Mouse (Mus musculus): ENCODE measurements around the gene Cabp2.

Cabp2 gene

DNA sequence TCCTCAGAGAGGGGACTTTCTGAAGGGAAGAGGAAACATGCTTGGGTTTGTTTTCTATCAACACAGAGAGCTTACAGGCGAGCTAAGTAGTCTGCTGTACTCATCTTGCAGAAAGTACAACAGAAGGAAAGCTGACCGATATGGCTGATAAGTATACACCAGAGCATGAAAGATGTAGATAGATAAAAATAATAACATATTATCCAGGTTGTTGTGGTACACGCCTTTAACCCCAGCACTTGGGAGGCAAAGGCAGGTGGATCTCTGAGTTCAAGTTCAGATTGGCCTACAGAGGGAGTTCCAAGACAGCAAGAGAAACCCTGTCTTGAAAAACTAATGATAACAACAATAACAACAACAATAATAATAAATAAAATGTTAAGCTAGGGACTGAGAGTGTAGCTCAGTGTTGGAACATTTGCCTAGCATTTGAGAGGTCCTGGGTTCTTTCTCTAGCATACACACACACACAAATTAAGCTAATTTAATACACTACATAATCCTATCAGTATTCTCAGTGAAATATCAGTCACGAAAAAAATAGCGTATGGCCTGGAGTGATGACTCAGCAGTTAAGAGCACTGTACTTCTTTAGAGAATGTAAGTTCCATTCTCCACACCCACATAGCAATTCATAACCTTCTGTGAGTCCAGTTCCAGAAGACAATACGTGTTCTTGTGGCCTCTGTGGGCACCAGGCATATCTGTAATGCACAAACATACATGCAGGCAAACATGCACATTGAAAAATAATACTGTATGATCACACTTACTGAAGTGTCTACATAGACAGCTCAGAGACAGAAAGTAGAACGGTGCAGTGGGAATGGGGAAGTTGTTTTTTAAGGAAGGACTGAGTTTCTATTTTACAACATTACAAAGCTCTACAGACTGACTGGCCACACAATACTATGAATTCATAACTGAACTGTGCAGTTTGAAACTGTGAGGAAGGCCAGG lies 41.3 kb downstream of the Cabp2 start:
- peak; percentile 85 for DNase-seq (ENCODE audit: low read depth, low spot score)

DNA sequence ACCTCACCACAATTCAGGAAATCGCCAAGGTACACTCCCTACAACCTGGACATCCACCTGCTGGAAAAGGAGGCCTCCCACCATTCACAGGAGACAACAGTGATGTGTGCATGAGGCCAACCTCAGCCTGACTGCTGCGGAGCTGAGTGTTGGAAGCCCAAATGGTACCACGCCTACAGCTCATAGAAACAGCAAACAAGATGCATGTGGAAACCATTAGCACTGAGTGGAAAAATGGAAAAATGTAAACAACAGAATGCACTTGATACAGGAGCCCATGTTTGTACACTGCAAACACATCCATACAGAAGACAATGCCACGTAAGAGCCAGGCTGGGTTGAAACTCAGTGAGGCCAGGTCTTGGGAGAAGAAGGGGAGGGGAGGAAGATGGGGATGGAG lies 43.1 kb downstream of the Cabp2 start:
- DNase-seq (ENCODE audit: low read depth, low spot score) = no peak

DNA sequence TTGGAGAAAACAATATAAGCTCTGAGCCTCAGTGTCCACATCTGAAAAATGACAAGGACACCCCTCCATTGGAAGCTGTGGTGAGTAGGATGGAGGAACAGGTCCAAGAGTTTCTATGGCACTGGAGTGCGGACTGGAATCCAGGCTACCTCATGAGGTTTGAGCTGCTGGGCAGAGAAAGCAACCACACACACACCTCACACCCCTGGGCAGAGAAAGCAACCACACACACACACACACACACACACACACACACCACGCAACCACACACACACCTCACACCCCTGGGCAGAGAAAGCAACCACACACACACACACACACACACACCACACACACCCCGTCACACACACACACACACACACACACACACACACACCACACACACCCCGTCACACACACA lies 43.9 kb downstream of the Cabp2 start:
- DNase-seq (ENCODE audit: low read depth, low spot score) = peak; percentile 39

DNA sequence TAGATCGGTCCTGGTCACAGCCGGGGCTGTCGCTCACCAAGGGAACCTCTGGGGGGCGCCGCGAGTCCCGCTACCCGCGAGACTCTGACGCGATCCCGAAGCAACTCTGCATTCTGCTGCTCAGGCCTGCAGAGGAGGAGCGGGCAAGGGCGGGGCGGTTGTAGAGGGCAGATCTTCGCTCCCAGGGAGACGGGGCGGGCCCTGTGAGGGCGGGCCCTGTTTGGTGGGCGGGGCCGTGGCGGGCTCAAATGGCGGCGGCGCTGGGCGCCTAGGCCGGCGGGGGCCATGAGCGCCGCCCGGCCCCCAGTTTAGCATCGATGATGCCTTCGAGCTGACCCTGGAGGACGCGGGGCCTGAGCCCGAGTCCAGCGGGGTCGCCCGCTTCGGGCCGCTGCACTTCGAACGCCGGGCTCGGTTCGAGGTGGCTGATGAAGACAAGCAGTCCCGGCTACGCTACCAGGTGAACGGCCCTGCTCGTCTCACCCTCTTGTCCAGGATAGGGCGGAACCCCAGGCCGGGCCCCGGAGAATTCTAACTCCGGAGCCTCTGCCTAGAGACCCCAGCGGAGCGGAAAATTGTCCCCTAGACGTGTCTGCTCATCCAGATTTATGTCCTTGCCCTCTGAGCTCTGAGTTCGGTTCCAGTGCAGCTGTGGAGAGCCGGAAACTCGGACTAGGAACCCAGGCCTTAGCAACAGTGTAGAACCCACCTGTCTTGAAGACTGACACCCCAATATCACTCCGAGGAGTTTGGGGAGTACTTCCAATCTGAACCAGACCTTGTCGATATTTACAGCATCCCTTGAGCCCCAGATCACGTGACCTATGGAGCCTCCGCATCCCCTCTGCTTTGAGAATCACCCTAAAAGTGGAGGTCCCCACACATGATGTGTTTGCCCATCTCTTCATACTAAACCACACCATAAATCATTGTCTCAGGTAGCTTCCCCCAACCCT lies 44.6 kb downstream of the Cabp2 start, which contains the start of gene Aip:
Gene Aip, minus strand, starts transcription at position 118 of the 956 bp plus-strand sequence.
- DNase-seq (ENCODE audit: low read depth, low spot score) = peak; percentile 99

DNA sequence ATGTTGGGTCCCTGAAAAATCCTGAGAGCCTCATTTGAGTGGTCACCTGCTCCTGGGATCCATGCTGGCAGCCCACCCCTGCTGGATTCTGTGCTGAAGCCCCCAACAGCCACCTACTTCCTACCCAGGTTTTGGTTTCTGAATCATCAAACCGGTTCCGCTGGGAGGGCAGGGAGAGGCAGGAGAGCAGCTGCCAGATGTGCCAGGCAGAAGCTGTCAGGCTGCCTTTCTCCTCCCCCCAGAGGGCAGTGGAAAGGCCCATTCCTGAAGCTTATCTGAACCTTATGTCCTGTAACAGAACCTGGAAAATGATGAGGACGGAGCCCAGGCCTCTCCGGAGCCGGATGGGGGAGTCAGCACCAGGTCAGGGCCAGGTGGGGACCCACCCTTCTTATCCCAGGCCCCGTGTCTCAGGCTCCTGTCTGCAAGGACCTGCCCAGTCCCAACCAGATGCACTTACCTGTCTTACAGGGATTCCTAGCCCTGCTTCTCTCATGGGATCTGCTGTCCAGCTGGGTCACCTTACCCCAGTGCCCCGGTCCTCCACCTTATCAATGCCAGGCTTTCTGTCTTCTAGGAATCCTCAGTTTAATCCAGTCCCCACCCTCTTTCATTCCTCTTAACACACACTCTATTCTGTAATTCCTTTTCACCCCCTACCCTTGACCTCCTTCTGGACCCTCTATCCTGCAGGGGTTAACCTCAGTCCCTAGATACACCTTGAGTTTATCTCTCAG lies 45.5 kb downstream of the Cabp2 start:
- DNase-seq (ENCODE audit: low read depth, low spot score) = peak; percentile 61

DNA sequence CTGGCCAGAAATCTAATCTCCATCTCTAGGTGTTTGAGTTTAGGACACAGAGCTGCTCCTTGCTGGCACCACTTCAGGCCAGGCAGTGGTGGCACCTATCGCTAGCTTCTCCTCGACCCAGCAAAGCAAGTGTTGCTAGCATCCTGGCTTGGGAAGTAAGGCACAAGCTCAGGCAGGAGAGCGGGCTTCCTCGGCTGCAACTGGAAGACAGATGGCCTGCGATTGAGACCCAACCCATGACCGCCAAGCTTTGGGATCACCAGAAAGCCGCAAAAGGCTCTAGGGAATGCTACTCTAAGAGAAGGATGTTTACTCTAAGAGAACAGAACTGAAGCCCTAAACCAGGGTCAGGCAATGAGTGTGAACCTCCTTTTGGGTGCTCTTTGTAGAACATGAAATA lies 48.1 kb downstream of the Cabp2 start:
- DNase-seq (ENCODE audit: low read depth, low spot score) = no peak

DNA sequence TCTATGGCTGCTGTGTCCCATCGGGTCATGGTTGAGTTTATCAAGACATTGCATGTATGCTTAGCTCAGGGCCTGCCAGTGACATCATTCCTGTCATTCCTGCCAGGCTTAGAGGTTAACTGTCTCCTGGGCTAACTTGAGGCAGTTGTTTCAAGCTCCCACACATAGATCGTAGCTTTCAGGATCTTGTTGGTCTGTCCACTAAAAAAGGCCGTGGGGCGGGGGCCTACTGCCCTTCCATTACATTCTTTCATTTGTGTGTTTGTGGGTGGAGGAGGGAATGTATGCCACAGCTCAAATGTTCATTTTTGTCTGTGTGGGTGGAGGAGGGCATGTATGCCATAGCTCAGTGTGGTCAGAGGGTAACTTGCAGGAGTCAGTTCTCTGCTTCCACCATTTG lies 48.7 kb downstream of the Cabp2 start:
- no peak for DNase-seq (ENCODE audit: low read depth, low spot score)

DNA sequence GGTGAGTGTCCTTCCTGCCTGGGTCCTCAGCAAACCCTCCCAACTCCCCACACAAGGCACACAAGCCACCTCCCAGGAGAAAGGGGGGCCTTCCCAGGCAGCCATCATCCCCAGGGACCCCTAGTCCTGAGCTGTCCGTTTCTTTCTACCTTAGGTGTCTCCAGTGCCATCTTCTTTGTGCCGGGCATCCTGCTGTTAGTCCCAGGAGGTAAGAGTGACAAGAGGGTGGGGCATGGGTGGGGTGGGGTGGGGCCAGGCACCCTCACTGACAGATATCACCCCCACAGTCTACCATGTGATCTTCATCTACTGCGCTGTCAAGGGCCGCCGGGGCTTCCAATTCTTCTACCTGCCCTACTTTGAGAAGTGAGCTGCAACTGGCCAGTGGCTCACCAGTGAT lies 49.7 kb downstream of the Cabp2 start:
- DNase-seq (ENCODE audit: low read depth, low spot score) = no peak

DNA sequence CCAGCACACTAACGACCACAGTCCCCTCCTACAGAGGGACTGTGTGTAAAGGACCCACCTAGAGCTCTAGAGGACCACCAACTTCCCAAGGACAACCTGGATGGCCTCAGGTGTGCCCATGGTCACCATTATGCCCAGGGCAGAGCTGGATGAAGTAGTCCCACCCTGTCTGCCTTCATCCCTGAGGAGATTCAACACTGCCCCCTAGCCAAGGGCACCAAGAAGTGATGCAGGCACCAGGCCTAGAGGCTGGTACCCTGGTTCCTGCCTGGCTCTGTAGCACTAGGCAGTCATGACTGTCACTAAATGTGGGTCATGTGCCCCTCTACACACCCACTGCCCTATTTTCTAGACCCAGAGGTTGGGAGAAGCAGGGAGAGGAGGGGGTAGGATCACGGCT lies 50.4 kb downstream of the Cabp2 start:
- DNase-seq (ENCODE audit: low read depth, low spot score) = no peak

DNA sequence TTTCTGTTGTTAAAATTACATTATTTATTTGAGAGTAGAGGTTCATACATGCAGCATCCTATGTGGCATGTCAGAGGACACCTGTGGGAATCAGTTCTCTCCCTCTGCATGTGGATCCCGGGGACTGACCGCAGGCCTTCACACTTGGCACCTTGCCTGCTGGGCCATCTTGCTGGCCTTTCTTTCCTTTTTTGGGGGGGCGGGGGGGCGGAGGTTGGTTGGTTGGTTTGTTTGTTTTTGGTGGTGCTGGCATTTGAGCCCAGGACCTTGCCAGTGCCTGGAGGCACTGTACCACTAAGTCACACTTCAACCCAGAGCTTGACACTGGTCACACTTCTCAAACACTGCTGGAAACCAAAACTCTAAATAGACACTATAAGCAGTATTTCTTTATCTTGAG lies 53.0 kb downstream of the Cabp2 start:
- DNase-seq (ENCODE audit: low read depth, low spot score) = no peak

DNA sequence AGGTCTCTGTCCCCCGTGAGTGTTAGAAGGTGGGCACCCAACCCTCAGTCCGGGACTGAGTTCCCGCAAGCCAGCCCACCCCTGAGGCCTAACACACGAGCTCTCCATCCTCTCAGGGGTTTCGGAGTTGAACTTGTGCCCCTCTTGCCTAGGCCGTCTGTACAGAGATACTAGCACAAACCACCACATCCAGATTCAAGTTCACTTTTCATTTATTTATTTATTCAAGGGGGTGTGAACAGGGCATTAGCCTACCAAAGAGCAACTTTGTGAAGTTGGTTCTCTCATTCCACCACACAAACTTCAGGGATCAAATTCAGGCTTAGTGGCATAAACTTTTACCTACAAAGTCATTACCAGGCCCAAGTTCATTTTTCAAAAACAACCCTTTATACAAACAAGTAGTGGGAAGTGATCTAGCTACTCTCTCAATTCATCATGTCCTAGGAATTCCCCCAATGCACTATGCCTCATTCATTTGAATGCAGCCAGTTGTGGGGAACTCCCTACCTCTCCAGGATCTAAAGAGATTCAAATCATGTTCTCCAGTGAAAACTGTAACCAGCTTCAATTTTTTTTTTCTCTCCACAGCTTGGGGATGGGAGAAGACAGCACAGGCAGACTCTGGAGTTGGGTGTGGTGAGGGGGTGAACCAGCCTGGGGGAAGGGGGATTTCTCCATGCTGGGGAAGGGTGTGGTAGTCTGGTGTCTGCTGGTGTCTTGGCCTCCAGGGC lies 54.0 kb downstream of the Cabp2 start:
- peak; percentile 55 for DNase-seq (ENCODE audit: low read depth, low spot score)

DNA sequence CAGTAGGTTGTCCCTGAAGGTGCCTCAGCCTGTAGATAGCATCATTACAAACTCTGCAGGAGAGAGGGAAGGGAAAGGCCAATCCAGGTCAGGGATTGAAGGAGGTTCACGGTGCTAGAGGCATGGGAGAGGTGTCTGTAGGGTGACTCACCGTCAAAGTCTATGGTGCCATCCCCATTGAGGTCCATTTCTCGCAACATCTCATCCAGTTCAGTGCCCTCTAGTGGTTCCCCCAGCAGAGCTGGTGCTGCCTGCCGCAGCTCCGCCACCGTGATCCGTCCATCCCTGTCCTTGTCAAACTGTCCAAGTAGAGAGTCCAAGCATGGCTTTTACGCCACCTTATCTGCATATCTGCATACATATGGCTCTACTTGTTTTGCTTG lies 54.6 kb downstream of the Cabp2 start:
- peak; percentile 75 for DNase-seq (ENCODE audit: low read depth, low spot score)

DNA sequence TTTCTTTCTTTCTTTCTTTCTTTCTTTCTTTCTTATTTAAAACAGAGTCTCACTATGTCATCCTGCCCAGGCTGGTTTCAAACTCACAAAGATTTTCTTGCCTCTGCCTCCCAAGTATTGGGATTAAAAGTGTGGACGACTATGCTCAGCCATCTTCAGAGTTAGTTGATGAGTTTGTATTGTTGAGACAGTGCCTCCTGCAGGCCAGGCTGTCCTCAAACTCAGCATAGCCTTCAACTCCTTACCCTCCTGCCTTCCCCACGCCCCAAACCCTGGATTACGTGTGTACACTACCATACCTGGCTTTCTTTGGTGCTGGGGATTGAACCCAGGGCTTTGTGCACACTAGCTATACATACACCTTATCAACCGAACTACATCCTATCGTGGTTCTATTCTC lies 55.1 kb downstream of the Cabp2 start:
- DNase-seq (ENCODE audit: low read depth, low spot score) = no peak
